Mouse (Mus musculus): ENCODE measurements at regions not wholly inside any gene's neighbourhood (a gene's known extent, or its start where the extent isn't known, plus 50 kb on each side); places are given as distances from the start of the nearest gene placed in this dataset.
A peak's percentile ranks its signal among the peaks of the same experiment; 100 is the strongest.

DNA sequence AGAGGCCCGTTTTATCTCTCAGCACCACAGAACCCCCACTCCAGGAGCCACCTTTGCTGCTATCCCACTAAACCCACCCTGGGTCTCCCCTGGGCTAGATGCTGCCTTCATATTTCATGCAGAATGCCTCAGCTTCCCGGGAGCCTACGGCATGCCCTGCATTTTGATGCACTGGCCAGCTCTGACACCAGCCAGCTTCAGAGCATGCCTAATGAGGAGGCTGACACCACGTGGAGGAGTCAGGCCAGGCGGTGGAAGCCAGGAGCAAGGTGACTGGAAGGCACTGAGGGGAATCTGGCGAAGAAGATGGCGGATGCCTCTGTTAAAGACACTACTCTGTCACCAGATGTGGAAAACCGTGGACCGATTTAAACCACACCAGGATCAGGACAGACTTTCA, 567.2 kb downstream of the Ccdc171 start:
- Histone ChIP-seq H3K36me3 (ENCODE audit: control insufficient read depth, insufficient read depth, low read length) (no peaks in the 10 kb centered on the region), H3K4me1 (ENCODE audit: control insufficient read depth, insufficient read depth, low read length) (peaks cover 3% of the 10 kb centered on the region; the same call in 1 of the 2 replicates), H3K9me3 (replicated peaks; ENCODE audit: control insufficient read depth, low read length) (no peaks in the 10 kb centered on the region), H3K4me3 (ENCODE audit: low read depth, low read length) (no peak overlapping the region), H3K9ac (ENCODE audit: low read depth, low read length) (no peak overlapping the region), H3K27ac (ENCODE audit: low read depth, low read length) (no peak overlapping the region), H3K4me2 (peak overlapping the region; percentile 31), H3K27me3 (ENCODE audit: control insufficient read depth, insufficient read depth, low read length) (no peaks in the 10 kb centered on the region)
- ATAC-seq (replicated peaks; ENCODE audit: insufficient number of reproducible peaks, low FRiP score, low TSS enrichment), result no peak
- WGBS (ENCODE audit: insufficient replicate concordance), result 52% methylated on average over 9 of the region's 9 CpGs

DNA sequence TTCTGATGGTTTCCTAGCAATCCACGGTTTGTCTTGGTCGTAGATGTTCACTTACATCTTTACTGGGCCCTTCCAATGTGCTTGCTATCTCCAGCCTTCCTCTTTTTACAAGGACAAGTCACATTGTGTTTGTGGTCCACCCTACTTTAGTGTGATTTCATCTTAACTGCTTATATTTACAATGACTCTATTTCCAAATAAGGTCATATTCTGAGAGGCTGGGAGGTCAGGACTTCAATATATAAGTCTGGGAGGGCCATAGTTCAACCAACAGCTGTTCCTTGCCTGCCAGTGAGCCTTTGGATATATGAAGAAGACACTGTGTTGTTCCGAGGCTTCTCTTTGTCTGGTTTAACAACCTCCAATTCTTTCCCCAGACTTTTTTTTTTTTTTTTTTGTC, 569.9 kb downstream of the Ccdc171 start:
- no peaks in the 10 kb centered on the region for H3K9me3 ChIP-seq (replicated peaks; ENCODE audit: control insufficient read depth, low read length)
- H3K4me2 ChIP-seq, result no peak overlapping the region
- H3K27me3 ChIP-seq (ENCODE audit: control insufficient read depth, insufficient read depth, low read length), result no peaks in the 10 kb centered on the region
- H3K4me3 ChIP-seq (ENCODE audit: low read depth, low read length), result no peak overlapping the region
- no peak for ATAC-seq (replicated peaks; ENCODE audit: insufficient number of reproducible peaks, low FRiP score, low TSS enrichment)
- peaks cover 3% of the 10 kb centered on the region; the same call in 1 of the 2 replicates for H3K4me1 ChIP-seq (ENCODE audit: control insufficient read depth, insufficient read depth, low read length)
- H3K9ac ChIP-seq (ENCODE audit: low read depth, low read length), result no peak overlapping the region
- WGBS (ENCODE audit: insufficient replicate concordance), result 93% methylated on average over 3 of the region's 3 CpGs
- no peaks in the 10 kb centered on the region for H3K36me3 ChIP-seq (ENCODE audit: control insufficient read depth, insufficient read depth, low read length)
- no peak overlapping the region for H3K27ac ChIP-seq (ENCODE audit: low read depth, low read length)

DNA sequence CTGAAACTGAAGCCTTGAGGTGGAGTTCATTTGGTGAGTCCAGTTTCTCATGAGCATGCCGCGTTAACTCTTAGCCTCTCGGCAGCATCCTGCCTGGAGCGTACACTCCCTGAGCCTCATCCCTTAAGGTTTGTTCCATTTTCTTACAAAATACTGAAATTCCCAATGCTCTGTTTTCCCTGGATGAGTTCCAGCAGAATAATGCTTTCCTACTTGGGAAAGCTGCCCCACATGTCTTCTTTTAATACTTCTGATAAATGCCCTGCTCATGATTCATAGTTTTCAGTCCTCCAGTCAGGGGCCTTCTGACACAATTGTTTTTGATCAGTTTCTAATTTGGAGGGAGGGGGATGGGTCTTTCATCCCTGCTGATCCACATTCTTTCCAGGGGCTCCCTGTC, 570.7 kb downstream of the Ccdc171 start:
- Histone ChIP-seq H3K27me3 (ENCODE audit: control insufficient read depth, insufficient read depth, low read length) (no peaks in the 10 kb centered on the region), H3K9me3 (replicated peaks; ENCODE audit: control insufficient read depth, low read length) (no peaks in the 10 kb centered on the region), H3K27ac (ENCODE audit: low read depth, low read length) (no peak overlapping the region), H3K36me3 (ENCODE audit: control insufficient read depth, insufficient read depth, low read length) (no peaks in the 10 kb centered on the region), H3K4me3 (ENCODE audit: low read depth, low read length) (no peak overlapping the region), H3K4me1 (ENCODE audit: control insufficient read depth, insufficient read depth, low read length) (peaks cover 3% of the 10 kb centered on the region; the same call in 1 of the 2 replicates), H3K9ac (ENCODE audit: low read depth, low read length) (no peak overlapping the region), H3K4me2 (no peak overlapping the region)
- WGBS (ENCODE audit: insufficient replicate concordance), result 80% methylated on average over 4 of the region's 4 CpGs
- no peak for ATAC-seq (replicated peaks; ENCODE audit: insufficient number of reproducible peaks, low FRiP score, low TSS enrichment)

GRCm38 (mm10) chr4:84099071-84099470, 573.7 kb downstream of the Ccdc171 start:
- Histone ChIP-seq H3K4me2 (no peak overlapping the region), H3K36me3 (ENCODE audit: control insufficient read depth, insufficient read depth, low read length) (no peaks in the 10 kb centered on the region), H3K27ac (ENCODE audit: low read depth, low read length) (no peak overlapping the region), H3K27me3 (ENCODE audit: control insufficient read depth, insufficient read depth, low read length) (no peaks in the 10 kb centered on the region; the same call in 1 of the 2 replicates), H3K4me3 (ENCODE audit: low read depth, low read length) (no peak overlapping the region), H3K4me1 (ENCODE audit: control insufficient read depth, insufficient read depth, low read length) (no peaks in the 10 kb centered on the region), H3K9ac (ENCODE audit: low read depth, low read length) (no peak overlapping the region), H3K9me3 (replicated peaks; ENCODE audit: control insufficient read depth, low read length) (no peaks in the 10 kb centered on the region)
- ATAC-seq (replicated peaks; ENCODE audit: insufficient number of reproducible peaks, low FRiP score, low TSS enrichment), result no peak
- WGBS (ENCODE audit: insufficient replicate concordance), result 81% methylated on average over 8 of the region's 8 CpGs

- Histone ChIP-seq H3K4me2 (no peak overlapping the region), H3K9me3 (replicated peaks; ENCODE audit: control insufficient read depth, low read length) (no peaks in the 10 kb centered on the region), H3K36me3 (ENCODE audit: control insufficient read depth, insufficient read depth, low read length) (no peaks in the 10 kb centered on the region), H3K27ac (ENCODE audit: low read depth, low read length) (no peak overlapping the region), H3K4me1 (ENCODE audit: control insufficient read depth, insufficient read depth, low read length) (no peaks in the 10 kb centered on the region), H3K9ac (ENCODE audit: low read depth, low read length) (no peak overlapping the region), H3K4me3 (ENCODE audit: low read depth, low read length) (no peak overlapping the region), H3K27me3 (ENCODE audit: control insufficient read depth, insufficient read depth, low read length) (no peaks in the 10 kb centered on the region; the same call in 1 of the 2 replicates)
- no peak for ATAC-seq (replicated peaks; ENCODE audit: insufficient number of reproducible peaks, low FRiP score, low TSS enrichment)
- WGBS (ENCODE audit: insufficient replicate concordance), result 83% methylated on average over 6 of the region's 6 CpGs
Observed at GRCm38 (mm10) chr4:84101923-84102322, 573.2 kb downstream of the Bnc2 start.

GRCm38 (mm10) chr4:84102736-84103135, 572.3 kb downstream of the Bnc2 start:
- H3K4me3 ChIP-seq (ENCODE audit: low read depth, low read length), result no peak overlapping the region
- H3K4me2 ChIP-seq, result no peak overlapping the region
- no peaks in the 10 kb centered on the region for H3K4me1 ChIP-seq (ENCODE audit: control insufficient read depth, insufficient read depth, low read length)
- 73% methylated on average over 11 of the region's 11 CpGs for WGBS (ENCODE audit: insufficient replicate concordance)
- no peaks in the 10 kb centered on the region; the same call in 1 of the 2 replicates for H3K27me3 ChIP-seq (ENCODE audit: control insufficient read depth, insufficient read depth, low read length)
- H3K36me3 ChIP-seq (ENCODE audit: control insufficient read depth, insufficient read depth, low read length), result no peaks in the 10 kb centered on the region
- no peaks in the 10 kb centered on the region for H3K9me3 ChIP-seq (replicated peaks; ENCODE audit: control insufficient read depth, low read length)
- no peak overlapping the region for H3K9ac ChIP-seq (ENCODE audit: low read depth, low read length)
- no peak overlapping the region for H3K27ac ChIP-seq (ENCODE audit: low read depth, low read length)
- ATAC-seq (replicated peaks; ENCODE audit: insufficient number of reproducible peaks, low FRiP score, low TSS enrichment), result no peak

GRCm38 (mm10) chr4:84108592-84108991, 566.5 kb downstream of the Bnc2 start:
- WGBS (ENCODE audit: insufficient replicate concordance), result 81% methylated on average over 6 of the region's 6 CpGs
- no peak for ATAC-seq (replicated peaks; ENCODE audit: insufficient number of reproducible peaks, low FRiP score, low TSS enrichment)
- H3K9ac ChIP-seq (ENCODE audit: low read depth, low read length), result no peak overlapping the region
- no peaks in the 10 kb centered on the region for H3K9me3 ChIP-seq (replicated peaks; ENCODE audit: control insufficient read depth, low read length)
- H3K4me1 ChIP-seq (ENCODE audit: control insufficient read depth, insufficient read depth, low read length), result 0 out of 2 replicates have a peak, but pooled peaks cover 2% of the 10 kb centered on the region
- no peak overlapping the region for H3K27ac ChIP-seq (ENCODE audit: low read depth, low read length)
- no peak overlapping the region for H3K4me3 ChIP-seq (ENCODE audit: low read depth, low read length)
- no peak overlapping the region for H3K4me2 ChIP-seq
- no peaks in the 10 kb centered on the region for H3K36me3 ChIP-seq (ENCODE audit: control insufficient read depth, insufficient read depth, low read length)
- H3K27me3 ChIP-seq (ENCODE audit: control insufficient read depth, insufficient read depth, low read length), result no peaks in the 10 kb centered on the region; the same call in 1 of the 2 replicates

- H3K27ac ChIP-seq (ENCODE audit: low read depth, low read length), result no peak overlapping the region
- no peaks in the 10 kb centered on the region for H3K9me3 ChIP-seq (replicated peaks; ENCODE audit: control insufficient read depth, low read length)
- no peaks in the 10 kb centered on the region for H3K36me3 ChIP-seq (ENCODE audit: control insufficient read depth, insufficient read depth, low read length)
- 0 out of 2 replicates have a peak, but pooled peaks cover 2% of the 10 kb centered on the region for H3K4me1 ChIP-seq (ENCODE audit: control insufficient read depth, insufficient read depth, low read length)
- no peak for ATAC-seq (replicated peaks; ENCODE audit: insufficient number of reproducible peaks, low FRiP score, low TSS enrichment)
- no peaks in the 10 kb centered on the region for H3K27me3 ChIP-seq (ENCODE audit: control insufficient read depth, insufficient read depth, low read length)
- no peak overlapping the region for H3K4me2 ChIP-seq
- WGBS (ENCODE audit: insufficient replicate concordance), result 21% methylated on average over 12 of the region's 12 CpGs
- H3K9ac ChIP-seq (ENCODE audit: low read depth, low read length), result no peak overlapping the region
- no peak overlapping the region for H3K4me3 ChIP-seq (ENCODE audit: low read depth, low read length)
Observed at GRCm38 (mm10) chr4:84109771-84110503, 565.1 kb downstream of the Bnc2 start.
